22 mouse cellular contexts compared by ENCODE assay signal in the genomic region with DNA sequence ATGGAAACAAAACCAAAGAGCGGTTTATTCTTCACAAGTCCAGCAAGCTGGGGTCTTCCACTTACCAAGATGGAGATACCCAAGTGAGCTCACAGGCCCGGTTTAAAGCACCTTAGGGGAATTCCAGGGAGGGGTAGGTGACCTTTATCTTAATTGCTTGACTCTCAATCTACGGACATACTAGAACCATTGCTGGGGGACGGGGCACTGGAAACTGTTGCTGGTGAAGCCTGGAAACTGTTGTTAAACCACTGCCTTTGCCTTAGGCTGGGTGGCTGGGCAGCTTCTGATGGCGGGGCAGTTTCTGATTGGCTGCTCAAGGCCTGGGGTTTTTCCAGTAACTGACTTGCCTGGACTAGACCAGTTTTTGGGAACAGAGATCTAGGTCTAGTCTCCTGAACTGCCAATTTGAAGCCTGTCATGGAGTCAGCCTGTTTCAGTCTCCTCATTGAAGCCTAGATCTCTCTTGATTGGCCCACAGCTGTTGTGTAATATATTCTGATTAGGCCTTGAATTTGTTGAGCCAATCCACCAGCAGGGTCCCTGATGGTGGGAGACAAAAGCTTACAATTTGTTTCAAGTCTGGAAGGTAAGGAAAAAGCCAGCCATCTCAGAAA.
"Had no signal": no experiment of that assay in that cellular context is flagged by ENCODE, and none has a peak within 500 bp of the region (broad histone marks: within the 10 kb centered on the region; RNA-seq: fewer than 3 reads in every experiment).

No protein-coding gene starts in this region.

- H3K27me3 ChIP-seq: heart, embryonic 13.5 days; heart, embryonic 15.5 days; hindbrain, embryonic 13.5 days; hindbrain, embryonic 15.5 days; intestine, embryonic 15.5 days; limb, embryonic 12.5 days; liver, embryonic 13.5 days had no signal

- H3K4me3 ChIP-seq: heart, embryonic 13.5 days; heart, embryonic 15.5 days; hindbrain, embryonic 13.5 days; hindbrain, embryonic 15.5 days; intestine, embryonic 15.5 days; layer of hippocampus, adult 2 months; left cerebral cortex, adult 2 months; limb, embryonic 10.5 days; limb, embryonic 12.5 days; liver, embryonic 13.5 days had no signal

- H3K9me3 ChIP-seq: heart, embryonic 13.5 days; heart, embryonic 15.5 days; hindbrain, embryonic 13.5 days; hindbrain, embryonic 15.5 days; intestine, embryonic 15.5 days; limb, embryonic 10.5 days; limb, embryonic 12.5 days; liver, embryonic 13.5 days had no signal

- DNase-seq: gastrocnemius, postnatal 14 days; gastrocnemius, postnatal 36 days; heart, adult 18-20 months; heart, postnatal 14 days; heart, postnatal 36 days; kidney, adult 18-20 months; kidney, adult 8-10 months; kidney, postnatal 10 days; kidney, postnatal 25 days; kidney, postnatal 4 days; liver; liver, embryonic 13.5 days had no signal

- H3K4me1 ChIP-seq: heart, embryonic 13.5 days; heart, embryonic 15.5 days; hindbrain, embryonic 13.5 days; hindbrain, embryonic 15.5 days; intestine, embryonic 15.5 days; limb, embryonic 10.5 days; limb, embryonic 12.5 days; liver, embryonic 13.5 days had no signal

- H3K27ac ChIP-seq: heart, embryonic 13.5 days; heart, embryonic 15.5 days; hindbrain, embryonic 13.5 days; hindbrain, embryonic 15.5 days; hindbrain, postnatal 0 days; intestine, embryonic 15.5 days; layer of hippocampus, adult 2 months; left cerebral cortex, adult 2 months; limb, embryonic 10.5 days; limb, embryonic 12.5 days; liver, embryonic 13.5 days had no signal

- H3K36me3 ChIP-seq: heart, embryonic 13.5 days; heart, embryonic 15.5 days; hindbrain, embryonic 13.5 days; hindbrain, embryonic 15.5 days; intestine, embryonic 15.5 days; limb, embryonic 10.5 days; limb, embryonic 12.5 days; liver, embryonic 13.5 days had no signal
